Mouse (Mus musculus): ENCODE measurements around the gene Tspan8. TPM values are rescaled to one million over a fixed set of nuclear protein-coding genes. Genes with fewer than 3 reads are reported as not detected.

Tspan8 gene
- total RNA-seq, 2 experiments from 2014 or later, result 0.56 to 1.7 TPM

DNA sequence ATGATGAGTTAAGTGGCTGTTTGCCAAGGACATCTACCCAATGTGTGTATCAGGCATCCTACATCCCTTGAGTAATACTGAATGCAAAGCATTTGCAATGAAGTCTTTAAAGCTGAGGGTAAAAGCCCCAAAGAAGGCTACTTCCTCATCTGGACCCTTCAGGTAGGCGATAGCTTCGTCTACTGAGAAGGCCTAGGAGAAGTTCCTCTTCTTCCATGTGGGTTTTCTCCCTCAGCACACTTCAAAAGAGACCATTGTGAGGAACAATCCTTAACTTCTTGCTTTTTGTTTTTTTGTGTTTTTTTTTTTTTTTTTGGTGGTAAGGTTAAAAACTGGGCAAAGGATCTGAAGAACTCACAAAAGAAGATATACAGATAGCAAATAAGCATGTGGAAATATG lies 12.9 kb upstream of the Tspan8 start:
- no peak for TF ChIP-seq CTCF (IDR thresholded peaks at IDR 0.05)
- Histone ChIP-seq H3K4me3 (no peak overlapping the region), H3K27ac (no peak overlapping the region)
- no peak for DNase-seq (ENCODE audit: extremely low spot score in 1 of 2, low spot score in 2 of 2)
- intact Hi-C loops (cut with DNase I), result no loop called here

DNA sequence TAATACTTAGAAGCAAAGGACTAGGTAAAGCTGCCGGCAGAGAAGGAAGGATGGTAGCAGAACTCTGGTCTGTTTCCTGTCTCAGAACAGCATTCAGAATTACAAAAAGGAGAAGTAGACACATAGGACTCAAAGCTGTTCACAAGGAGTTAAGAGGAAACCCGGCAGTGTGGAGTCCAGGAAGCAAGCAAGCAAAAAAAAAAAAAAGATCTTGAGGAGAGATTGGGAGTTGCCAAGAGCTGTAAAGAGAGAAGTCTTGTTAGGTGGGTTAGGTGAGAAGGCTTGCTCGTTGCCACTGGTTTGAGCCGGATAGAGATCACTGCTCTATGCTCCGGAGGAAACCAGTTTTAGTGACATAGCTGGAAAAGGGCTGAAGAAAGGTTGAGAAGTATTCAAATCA lies 10.6 kb upstream of the Tspan8 start:
- H3K4me3 ChIP-seq, result no peak overlapping the region
- intact Hi-C loops (cut with DNase I), result no loop called here
- no peak for TF ChIP-seq CTCF (IDR thresholded peaks at IDR 0.05)
- no peak overlapping the region for H3K27ac ChIP-seq
- no peak for DNase-seq (ENCODE audit: extremely low spot score in 1 of 2, low spot score in 2 of 2)

DNA sequence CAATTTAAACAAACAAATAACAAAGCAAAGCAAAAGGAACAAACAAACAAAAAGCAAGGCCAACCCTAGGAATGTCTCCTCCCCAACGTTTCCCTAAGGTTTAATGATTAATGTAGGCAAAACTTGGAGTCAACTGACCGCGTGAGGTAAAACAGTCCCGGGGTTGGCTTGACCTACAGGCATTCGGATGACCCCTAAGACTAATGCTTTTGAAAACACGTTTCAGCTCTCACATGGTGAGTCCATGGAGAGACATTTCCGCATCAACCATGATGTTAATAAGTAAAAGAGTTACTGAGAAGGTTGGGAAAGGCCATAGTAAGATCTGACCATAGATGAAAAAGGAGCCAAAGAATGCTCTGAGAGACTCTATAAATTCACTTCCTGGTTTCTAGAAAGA lies 7.5 kb upstream of the Tspan8 start:
- no peak for DNase-seq (ENCODE audit: extremely low spot score in 1 of 2, low spot score in 2 of 2)
- no peak for TF ChIP-seq CTCF (IDR thresholded peaks at IDR 0.05)
- Histone ChIP-seq H3K4me3 (no peak overlapping the region), H3K27ac (no peak overlapping the region)
- intact Hi-C loops (cut with DNase I), result no loop called here

- no peak overlapping the region for H3K4me3 ChIP-seq
- H3K27ac ChIP-seq, result no peak overlapping the region
- no peak for TF ChIP-seq CTCF (IDR thresholded peaks at IDR 0.05)
- intact Hi-C loops (cut with DNase I), result no loop called here
- no peak for DNase-seq (ENCODE audit: extremely low spot score in 1 of 2, low spot score in 2 of 2)
Observed at GRCm38 (mm10) chr10:115811519-115811918, 5.1 kb upstream of the Tspan8 start.

GRCm38 (mm10) chr10:115814878-115815277 lies 1.8 kb upstream of the Tspan8 start:
- Histone ChIP-seq H3K4me3 (no peak overlapping the region), H3K27ac (no peak overlapping the region)
- DNase-seq (ENCODE audit: extremely low spot score in 1 of 2, low spot score in 2 of 2), result no peak
- no peak for TF ChIP-seq CTCF (IDR thresholded peaks at IDR 0.05)
- intact Hi-C loops (cut with DNase I), result no loop called here

GRCm38 (mm10) chr10:115817056-115817724 lies 558 bp downstream of the Tspan8 start:
- no peak for TF ChIP-seq CTCF (IDR thresholded peaks at IDR 0.05)
- intact Hi-C loops (cut with DNase I), result no loop called here
- H3K27ac ChIP-seq, result no peak overlapping the region
- DNase-seq (ENCODE audit: extremely low spot score in 1 of 2, low spot score in 2 of 2), result no peak
- no peak overlapping the region for H3K4me3 ChIP-seq

DNA sequence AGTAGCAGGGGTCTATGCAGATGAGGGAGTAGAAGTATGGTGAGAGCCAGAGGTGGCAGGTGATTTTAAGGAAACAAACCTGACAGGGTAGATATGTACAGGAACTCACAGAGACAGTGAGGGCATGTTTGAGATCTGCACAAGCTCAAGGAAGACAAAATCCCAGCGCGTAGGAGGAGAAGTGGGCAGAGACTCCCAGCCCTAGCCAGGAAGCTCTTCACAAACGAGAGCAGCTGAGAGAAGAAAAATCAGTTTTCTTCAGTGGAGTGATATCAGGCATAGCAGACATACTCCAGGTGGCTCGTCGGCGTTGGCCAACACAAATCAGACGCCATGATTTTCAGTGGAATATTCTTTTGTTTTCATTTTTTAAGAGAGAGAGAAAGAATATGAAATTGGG lies 8.7 kb downstream of the Tspan8 start:
- Histone ChIP-seq H3K4me3 (no peak overlapping the region), H3K27ac (no peak overlapping the region)
- no peak for TF ChIP-seq CTCF (IDR thresholded peaks at IDR 0.05)
- intact Hi-C loops (cut with DNase I), result no loop called here
- no peak for DNase-seq (ENCODE audit: extremely low spot score in 1 of 2, low spot score in 2 of 2)

DNA sequence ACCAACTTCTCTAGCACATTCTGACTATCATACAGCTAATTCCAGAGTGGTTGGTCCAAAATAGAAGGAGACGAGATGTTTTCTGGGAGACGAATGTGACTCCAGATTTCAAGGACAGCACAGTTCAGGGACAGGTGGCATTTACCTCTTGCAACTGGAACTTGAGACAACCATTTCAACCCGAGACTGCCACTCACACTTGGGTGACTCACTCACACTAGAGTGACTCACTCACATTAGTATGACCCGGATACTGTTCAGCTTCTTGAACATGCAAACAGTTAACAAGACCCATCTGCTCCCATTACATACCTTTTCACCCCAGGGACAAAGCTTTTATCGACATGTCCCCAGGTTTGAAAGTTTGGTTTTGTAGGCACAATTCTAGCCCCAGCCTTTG lies 12.2 kb downstream of the Tspan8 start:
- intact Hi-C loops (cut with DNase I), result no loop called here
- H3K27ac ChIP-seq, result no peak overlapping the region
- no peak overlapping the region for H3K4me3 ChIP-seq
- TF ChIP-seq CTCF (IDR thresholded peaks at IDR 0.05), result no peak
- no peak for DNase-seq (ENCODE audit: extremely low spot score in 1 of 2, low spot score in 2 of 2)

GRCm38 (mm10) chr10:115829696-115830095 lies 13.1 kb downstream of the Tspan8 start:
- no peak overlapping the region for H3K27ac ChIP-seq
- TF ChIP-seq CTCF (IDR thresholded peaks at IDR 0.05), result no peak
- no peak overlapping the region for H3K4me3 ChIP-seq
- intact Hi-C loops (cut with DNase I), result no loop called here
- no peak for DNase-seq (ENCODE audit: extremely low spot score in 1 of 2, low spot score in 2 of 2)

- DNase-seq (ENCODE audit: extremely low spot score in 1 of 2, low spot score in 2 of 2), result no peak
- intact Hi-C loops (cut with DNase I), result no loop called here
- Histone ChIP-seq H3K27ac (no peak overlapping the region), H3K4me3 (no peak overlapping the region)
- no peak for TF ChIP-seq CTCF (IDR thresholded peaks at IDR 0.05)
Observed at GRCm38 (mm10) chr10:115830726-115831125, 14.1 kb downstream of the Tspan8 start.

GRCm38 (mm10) chr10:115834017-115834416 lies 17.4 kb downstream of the Tspan8 start:
- H3K27ac ChIP-seq, result no peak overlapping the region
- no peak for TF ChIP-seq CTCF (IDR thresholded peaks at IDR 0.05)
- intact Hi-C loops (cut with DNase I), result no loop called here
- DNase-seq (ENCODE audit: extremely low spot score in 1 of 2, low spot score in 2 of 2), result no peak
- H3K4me3 ChIP-seq, result no peak overlapping the region

- no peak for DNase-seq (ENCODE audit: extremely low spot score in 1 of 2, low spot score in 2 of 2)
- TF ChIP-seq CTCF (IDR thresholded peaks at IDR 0.05), result no peak
- intact Hi-C loops (cut with DNase I), result no loop called here
- H3K4me3 ChIP-seq, result no peak overlapping the region
- no peak overlapping the region for H3K27ac ChIP-seq
Observed at GRCm38 (mm10) chr10:115846930-115847329, 30.3 kb downstream of the Tspan8 start.

DNA sequence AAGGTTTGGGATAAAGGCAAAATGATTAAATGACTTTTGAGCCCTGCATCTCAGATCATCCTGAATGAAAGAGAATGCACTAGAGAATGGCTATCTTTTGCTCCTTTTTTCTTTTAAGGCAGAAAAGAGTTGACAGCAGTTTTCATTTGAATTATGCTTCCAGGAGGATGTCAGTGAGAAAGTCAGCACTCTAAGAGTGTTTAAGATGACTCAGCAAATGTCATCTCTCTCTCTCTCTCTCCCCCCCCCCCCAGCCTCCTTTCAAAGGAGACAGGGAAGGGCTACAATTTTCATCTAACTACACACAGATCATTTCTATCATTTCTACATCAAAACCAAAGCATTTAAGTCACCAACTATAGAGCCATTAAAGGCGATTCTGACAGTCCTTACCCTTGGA lies 31.9 kb downstream of the Tspan8 start:
- H3K4me3 ChIP-seq, result no peak overlapping the region
- no peak overlapping the region for H3K27ac ChIP-seq
- intact Hi-C loops (cut with DNase I), result no loop called here
- no peak for TF ChIP-seq CTCF (IDR thresholded peaks at IDR 0.05)
- DNase-seq (ENCODE audit: extremely low spot score in 1 of 2, low spot score in 2 of 2), result no peak
